Mouse (Mus musculus) kidney, embryonic 15.5 days (tissue): ENCODE results near the gene Ttc9b. TPM values are rescaled to one million over a fixed set of nuclear protein-coding genes. Genes with fewer than 3 reads are reported as not detected.
A peak's percentile ranks its signal among the peaks of the same experiment; 100 is the strongest.

ENCODE experiments used
- ATAC-seq: fragments of 200-750 bp; cut with Nextera tagmentation; replicated peaks from 2 replicates; pipeline ENCODE4 v1.8.0; 2017; ENCODE audit warnings: moderate TSS enrichment; ENCODE audit not compliant: low FRiP score
- H3K27ac ChIP-seq: fragments of 300-500 bp; sonication (generic); 2 replicates; pipeline ENCODE4 v1.5.1; 2015; ENCODE audit warnings: mild to moderate bottlenecking, inconsistent platforms
- H3K27me3 ChIP-seq: fragments of 300-500 bp; sonication (generic); 2 replicates; pipeline ENCODE4 v1.6.1; 2015; ENCODE audit warnings: inconsistent platforms
- H3K36me3 ChIP-seq: fragments of 300-500 bp; sonication (generic); 2 replicates; pipeline ENCODE4 v1.6.1; 2015; ENCODE audit warnings: inconsistent platforms
- H3K4me1 ChIP-seq: fragments of 300-500 bp; sonication (generic); 2 replicates; pipeline ENCODE4 v1.6.1; 2015; ENCODE audit warnings: inconsistent platforms
- H3K4me2 ChIP-seq: fragments of 300-500 bp; sonication (generic); 2 replicates; pipeline ENCODE4 v1.6.1; 2015; ENCODE audit warnings: moderate library complexity, mild to moderate bottlenecking, inconsistent platforms
- H3K4me3 ChIP-seq: fragments of 300-500 bp; sonication (generic); replicated peaks from 2 replicates; pipeline ENCODE4 v1.5.1; 2015; ENCODE audit warnings: mild to moderate bottlenecking, inconsistent platforms
- H3K9ac ChIP-seq: fragments of 300-500 bp; sonication (generic); 2 replicates; pipeline ENCODE4 v1.6.1; 2015; ENCODE audit warnings: mild to moderate bottlenecking, inconsistent platforms
- H3K9me3 ChIP-seq: fragments of 300-500 bp; sonication (generic); replicated peaks from 2 replicates; pipeline ENCODE4 v1.6.1; 2016; ENCODE audit warnings: inconsistent platforms
- WGBS: fragments of 180-500 bp; shearing (Covaris S2); methylation state at CpG from one replicate; pipeline ENCODE4 v1.1.7; 2015; ENCODE audit warnings: mixed read lengths; 5-methylcytosine and 5-hydroxymethylcytosine counted together
- polyA plus RNA-seq: library from polyadenylated mRNA; unstranded; fragments of >200 nt; fragmentation: Nextera tagmentation; extraction: Ambion mirVana; gene quantifications from 2 replicates; pipeline ENCODE4 v1.2.1, GENCODE M21; 2015

Gene Ttc9b
- polyA plus RNA-seq, 1 experiment from 2014 or later: 0.86 TPM

DNA sequence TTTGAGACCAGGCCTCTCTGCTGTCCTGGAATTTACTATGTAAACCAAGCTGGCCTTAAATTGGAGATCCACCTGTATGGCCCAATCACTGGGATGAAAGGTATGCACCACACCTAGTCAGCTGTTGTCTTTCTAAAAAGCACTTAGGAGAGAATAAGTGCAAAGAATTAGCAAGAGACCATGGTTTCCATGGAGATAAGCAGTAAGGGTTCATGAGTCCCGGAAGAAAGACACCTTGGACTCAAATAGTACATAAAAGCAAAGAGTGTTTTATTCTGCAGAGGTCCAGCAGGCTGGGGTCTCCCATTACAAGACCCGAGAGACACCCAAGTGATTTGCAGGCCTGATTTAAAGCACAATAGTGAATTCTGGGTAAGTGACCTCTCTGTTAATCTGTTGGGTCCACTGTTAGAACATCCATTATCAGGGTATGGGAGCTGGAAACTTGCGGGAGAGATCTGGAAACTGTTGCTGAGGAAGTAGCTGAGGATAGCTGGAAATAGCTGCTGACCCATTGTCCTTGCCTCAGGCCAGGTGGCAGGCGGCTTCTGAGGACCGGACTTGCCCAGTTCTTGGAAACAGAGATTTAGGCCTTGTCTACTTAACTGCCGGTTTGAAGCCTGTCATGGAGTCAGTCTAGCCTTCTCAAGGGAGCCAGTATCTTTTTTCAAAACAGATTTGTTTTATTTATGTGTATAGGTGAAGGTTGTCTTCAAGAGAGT lies 6.3 kb upstream of the Ttc9b start:
- Histone ChIP-seq H3K4me1 (peaks cover 6% of the 10 kb centered on the region; the same call in 1 of the 2 replicates), H3K9me3 (no peaks in the 10 kb centered on the region), H3K4me2 (no peak overlapping the region), H3K4me3 (no peak overlapping the region), H3K36me3 (no peaks in the 10 kb centered on the region), H3K9ac (no peak overlapping the region), H3K27ac (no peak overlapping the region), H3K27me3 (peaks cover 10% of the 10 kb centered on the region)
- 75% methylated on average over 6 of the region's 6 CpGs for WGBS
- no peak for ATAC-seq

GRCm38 (mm10) chr7:27649723-27650122 lies 4.0 kb upstream of the Ttc9b start:
- no peak for ATAC-seq
- peaks cover 33% of the 10 kb centered on the region for H3K27me3 ChIP-seq
- no peak overlapping the region for H3K4me3 ChIP-seq
- H3K27ac ChIP-seq: no peak overlapping the region
- no peaks in the 10 kb centered on the region for H3K36me3 ChIP-seq
- no peaks in the 10 kb centered on the region for H3K9me3 ChIP-seq
- no peak overlapping the region for H3K4me2 ChIP-seq
- no peak overlapping the region for H3K9ac ChIP-seq
- H3K4me1 ChIP-seq: peaks cover 15% of the 10 kb centered on the region
- 93% methylated on average over 11 of the region's 11 CpGs for WGBS

DNA sequence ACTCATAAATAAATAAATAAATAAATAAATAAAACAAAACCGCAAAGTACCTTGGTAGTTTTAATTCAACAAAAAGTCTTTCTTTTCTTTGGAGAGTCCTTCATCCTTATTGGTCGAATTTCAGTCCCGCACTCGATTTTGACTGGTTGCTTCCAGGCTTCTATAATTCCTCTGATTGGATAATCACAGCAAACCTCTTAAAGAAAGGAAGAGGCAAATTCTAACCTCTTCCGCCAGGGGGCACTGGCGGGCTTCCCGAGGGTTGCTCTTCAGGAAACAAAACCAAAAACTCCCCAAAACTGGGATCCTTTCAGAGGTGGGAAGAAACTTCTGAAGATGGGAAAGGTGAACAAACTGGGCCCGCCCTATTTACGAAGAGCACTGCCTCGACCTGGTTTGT lies 2.8 kb upstream of the Ttc9b start:
- peaks cover 15% of the 10 kb centered on the region for H3K4me1 ChIP-seq
- H3K4me3 ChIP-seq: peak overlapping the region; percentile 17; the same call in 1 of the 2 replicates
- H3K9ac ChIP-seq: no peak overlapping the region
- ATAC-seq: no peak
- no peaks in the 10 kb centered on the region for H3K9me3 ChIP-seq
- no peak overlapping the region for H3K27ac ChIP-seq
- WGBS: 5% methylated on average over 10 of the region's 10 CpGs
- peaks cover 45% of the 10 kb centered on the region for H3K27me3 ChIP-seq
- peak overlapping the region; percentile 31 for H3K4me2 ChIP-seq
- H3K36me3 ChIP-seq: no peaks in the 10 kb centered on the region

- ATAC-seq: no peak
- H3K9ac ChIP-seq: no peak overlapping the region
- peaks cover 13% of the 10 kb centered on the region for H3K36me3 ChIP-seq
- peaks cover 15% of the 10 kb centered on the region for H3K4me1 ChIP-seq
- H3K9me3 ChIP-seq: no peaks in the 10 kb centered on the region
- no peak overlapping the region for H3K4me3 ChIP-seq
- H3K27me3 ChIP-seq: peaks cover 83% of the 10 kb centered on the region
- no peak overlapping the region for H3K27ac ChIP-seq
- H3K4me2 ChIP-seq: no peak overlapping the region
- WGBS: 64% methylated on average over 20 of the region's 20 CpGs
These were observed 1.0 kb downstream of the Ttc9b start for GRCm38 (mm10) chr7:27654607-27655276.

DNA sequence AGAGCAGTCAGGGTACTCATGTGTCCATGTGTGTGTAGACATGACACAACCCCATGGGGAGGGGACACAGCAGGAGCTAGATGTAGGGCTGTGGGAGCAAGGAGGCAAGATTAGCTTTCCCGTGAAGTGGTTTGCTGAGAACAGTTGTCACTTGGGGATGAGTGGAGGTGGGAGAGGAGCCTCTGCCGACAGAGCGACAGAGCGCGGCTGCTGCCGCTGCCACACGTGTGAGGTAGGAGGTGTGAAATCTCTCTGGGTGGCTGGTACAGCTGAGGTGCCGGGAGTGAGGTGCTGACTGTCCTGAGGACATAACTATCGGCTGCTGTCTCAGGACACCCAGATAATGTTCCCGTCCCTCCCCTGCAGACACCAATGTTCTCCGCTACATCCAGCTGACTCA lies 1.8 kb downstream of the Ttc9b start:
- Histone ChIP-seq H3K4me3 (no peak overlapping the region), H3K4me2 (no peak overlapping the region), H3K9me3 (no peaks in the 10 kb centered on the region), H3K4me1 (peaks cover 11% of the 10 kb centered on the region), H3K27ac (no peak overlapping the region), H3K36me3 (peaks cover 14% of the 10 kb centered on the region), H3K9ac (no peak overlapping the region), H3K27me3 (peaks cover 84% of the 10 kb centered on the region)
- WGBS: 28% methylated on average over 11 of the region's 11 CpGs
- no peak for ATAC-seq

DNA sequence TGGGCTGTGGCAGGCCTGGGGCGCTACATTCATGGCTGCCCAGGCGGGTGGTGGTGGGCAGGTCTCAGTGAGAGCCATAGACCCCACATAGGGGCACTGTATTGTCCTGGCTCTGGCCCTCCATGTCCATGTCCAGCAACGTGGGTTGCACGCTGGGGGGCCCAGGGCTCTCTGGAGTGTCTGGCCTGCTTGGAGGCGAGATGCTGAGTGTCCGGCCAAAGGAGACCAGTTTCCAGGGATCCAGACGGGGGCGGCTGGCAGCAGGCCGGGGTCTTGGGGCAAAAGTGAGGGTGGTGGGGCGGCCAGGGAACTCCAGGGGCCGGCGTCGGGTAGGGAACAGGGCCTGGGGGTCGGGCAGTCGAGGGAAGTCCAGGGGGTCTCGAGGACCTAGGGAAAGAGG lies 2.9 kb downstream of the Ttc9b start:
- no peak overlapping the region for H3K4me2 ChIP-seq
- H3K36me3 ChIP-seq: peaks cover 22% of the 10 kb centered on the region
- H3K27ac ChIP-seq: no peak overlapping the region
- peaks cover 81% of the 10 kb centered on the region for H3K27me3 ChIP-seq
- no peak overlapping the region for H3K4me3 ChIP-seq
- 91% methylated on average over 16 of the region's 16 CpGs for WGBS
- ATAC-seq: no peak
- H3K4me1 ChIP-seq: peaks cover 9% of the 10 kb centered on the region
- no peaks in the 10 kb centered on the region for H3K9me3 ChIP-seq
- H3K9ac ChIP-seq: no peak overlapping the region

DNA sequence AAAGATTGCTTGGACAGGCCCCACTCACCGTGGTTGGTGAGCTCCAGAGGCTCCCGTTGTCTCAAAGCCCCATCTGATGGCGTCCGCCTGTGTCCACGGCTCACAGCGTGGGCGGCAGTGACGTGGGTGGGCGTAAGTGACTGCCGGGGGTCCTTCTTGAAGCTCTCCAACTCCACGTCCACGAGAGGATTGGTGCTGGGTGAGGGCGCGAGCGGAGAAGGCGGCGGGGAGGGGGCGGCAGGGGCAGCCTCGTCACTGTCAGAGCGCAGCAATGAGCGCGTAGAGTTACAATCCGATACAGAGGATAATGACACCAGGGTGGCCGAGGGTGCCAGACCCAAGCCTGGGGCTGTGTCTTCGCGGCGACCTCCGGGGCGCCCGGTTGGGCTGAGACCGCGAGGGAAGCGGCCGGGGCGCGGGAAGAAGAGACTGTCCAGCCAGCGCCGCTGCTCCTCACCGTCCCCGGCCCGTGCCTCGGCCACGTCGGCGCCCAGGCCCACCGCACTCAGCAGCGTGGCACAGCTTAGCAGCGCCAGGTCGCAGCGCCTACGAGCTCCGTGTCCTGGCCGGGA lies 4.2 kb downstream of the Ttc9b start:
- Histone ChIP-seq H3K27ac (no peak overlapping the region), H3K4me3 (0 out of 2 replicates have a peak overlapping the region, but pooled peaks have one; percentile 3), H3K9ac (no peak overlapping the region), H3K9me3 (no peaks in the 10 kb centered on the region), H3K27me3 (peaks cover 69% of the 10 kb centered on the region), H3K4me1 (peaks cover 9% of the 10 kb centered on the region), H3K36me3 (peaks cover 24% of the 10 kb centered on the region), H3K4me2 (peak overlapping the region; percentile 33)
- 25% methylated on average over 53 of the region's 53 CpGs for WGBS
- ATAC-seq: no peak

DNA sequence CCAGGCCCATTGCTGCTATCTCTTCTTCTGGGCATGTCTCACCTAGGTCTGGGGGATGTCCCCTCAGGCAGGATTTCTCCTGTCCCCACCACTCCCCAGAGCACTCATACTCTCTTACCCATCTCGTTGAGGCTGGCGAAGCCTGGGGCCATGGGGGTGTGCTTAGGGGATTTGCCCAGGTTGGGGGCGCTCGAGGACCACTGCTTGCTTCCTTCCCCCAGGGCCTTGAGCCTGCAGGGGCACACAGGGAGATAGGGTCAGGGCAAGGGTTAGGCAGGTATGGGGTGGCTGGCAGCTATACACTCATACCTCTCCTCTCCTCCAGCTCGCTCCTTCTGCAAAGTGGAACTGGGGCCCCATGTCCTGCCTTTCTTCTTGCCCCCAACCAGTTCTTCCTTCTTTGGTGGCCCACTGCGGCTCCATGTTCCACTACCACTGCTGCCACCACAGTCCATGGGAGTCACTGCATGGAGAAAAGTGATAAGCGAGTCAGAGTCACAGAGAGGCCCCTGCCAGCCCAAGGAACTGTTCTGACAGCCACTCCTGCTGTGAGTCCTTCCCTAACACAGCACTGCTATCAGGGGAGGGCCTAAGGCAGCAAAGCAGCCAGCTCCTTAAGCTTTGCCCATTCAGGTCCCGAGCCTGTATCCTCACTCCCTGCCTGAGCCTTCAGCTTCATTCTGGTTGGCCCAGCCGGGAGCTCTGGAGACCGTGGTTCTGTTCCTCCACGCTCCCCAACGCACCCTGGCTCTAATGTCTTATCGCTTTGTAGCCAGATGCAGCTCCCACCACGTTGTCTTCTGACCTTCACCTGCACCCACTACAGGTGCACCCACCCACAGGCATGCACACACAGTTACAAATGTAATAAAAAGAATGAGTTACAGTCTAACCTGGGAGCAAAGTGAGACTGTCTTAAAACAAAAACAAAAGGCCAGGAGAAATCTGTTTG lies 5.3 kb downstream of the Ttc9b start:
- Histone ChIP-seq H3K4me2 (no peak overlapping the region), H3K27me3 (peaks cover 58% of the 10 kb centered on the region), H3K27ac (no peak overlapping the region), H3K9ac (no peak overlapping the region), H3K4me3 (no peak overlapping the region), H3K9me3 (no peaks in the 10 kb centered on the region), H3K36me3 (peaks cover 26% of the 10 kb centered on the region), H3K4me1 (peaks cover 3% of the 10 kb centered on the region)
- 60% methylated on average over 14 of the region's 14 CpGs for WGBS
- no peak for ATAC-seq

- Histone ChIP-seq H3K27me3 (peaks cover 28% of the 10 kb centered on the region), H3K9me3 (no peaks in the 10 kb centered on the region), H3K4me1 (no peaks in the 10 kb centered on the region), H3K9ac (no peak overlapping the region), H3K36me3 (peaks cover 35% of the 10 kb centered on the region), H3K27ac (no peak overlapping the region), H3K4me2 (no peak overlapping the region), H3K4me3 (no peak overlapping the region)
- 89% methylated on average over 4 of the region's 4 CpGs for WGBS
- ATAC-seq: no peak
These were observed 8.3 kb downstream of the Ttc9b start for GRCm38 (mm10) chr7:27662038-27662437.

DNA sequence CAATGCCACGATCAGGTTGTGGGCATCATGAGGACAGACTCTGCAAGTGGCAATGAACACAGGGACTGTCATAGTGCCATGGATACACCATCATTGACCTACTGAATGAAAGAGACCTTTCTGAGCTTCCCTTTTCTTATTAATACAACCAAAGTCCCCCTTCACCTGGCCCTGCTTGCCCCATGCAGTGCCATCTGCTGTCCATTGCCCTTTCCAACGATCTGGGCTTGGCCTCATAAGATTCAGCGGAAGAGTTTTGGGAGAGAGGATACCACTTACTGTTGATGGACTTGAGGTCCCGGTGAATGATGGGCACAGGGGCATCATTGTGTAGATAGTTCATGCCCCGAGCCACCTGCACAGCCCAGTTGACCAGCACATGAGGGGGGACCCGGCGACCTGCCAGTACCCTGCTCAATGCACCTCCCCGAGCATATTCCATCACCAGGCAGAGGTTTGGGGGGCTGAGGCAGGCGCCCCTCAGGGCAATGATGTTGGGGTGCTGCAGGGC lies 19.4 kb downstream of the Ttc9b start:
- no peaks in the 10 kb centered on the region for H3K27me3 ChIP-seq
- peaks cover 27% of the 10 kb centered on the region for H3K36me3 ChIP-seq
- no peaks in the 10 kb centered on the region for H3K9me3 ChIP-seq
- ATAC-seq: peak; percentile 12; the same call in 1 of the 2 replicates
- peaks cover 31% of the 10 kb centered on the region for H3K4me1 ChIP-seq
- peak overlapping the region; percentile 94 for H3K4me2 ChIP-seq
- H3K9ac ChIP-seq: peak overlapping the region; percentile 76
- H3K4me3 ChIP-seq: peak overlapping the region; percentile 83
- 58% methylated on average over 9 of the region's 9 CpGs for WGBS
- H3K27ac ChIP-seq: no peak overlapping the region

DNA sequence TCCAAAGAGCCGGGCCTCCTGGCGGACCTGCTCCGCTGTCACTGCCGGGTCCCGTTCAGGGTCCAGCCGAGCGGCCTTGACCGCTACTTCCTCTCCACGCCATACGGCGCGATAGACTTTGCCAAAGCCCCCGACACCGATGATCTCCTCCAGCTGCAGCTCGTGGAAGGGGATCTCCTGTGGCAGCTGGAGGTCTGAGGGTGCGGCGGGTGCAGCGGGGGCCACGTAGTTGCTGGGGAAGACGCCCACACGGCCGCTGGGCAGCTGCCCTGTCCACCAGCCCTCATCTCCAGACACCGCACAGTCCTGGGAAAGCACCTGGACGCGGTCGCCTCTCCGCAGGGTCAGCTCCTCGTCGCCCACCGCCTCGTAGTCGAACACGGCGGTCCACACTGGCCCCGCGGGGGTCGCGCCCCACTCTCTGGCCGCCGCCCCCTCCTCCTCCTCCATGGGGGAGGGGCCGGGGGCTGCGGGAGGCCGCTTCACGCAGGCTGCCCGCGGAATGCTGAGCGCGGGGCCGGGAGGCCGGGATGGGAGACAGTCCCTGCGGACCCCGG lies 19.9 kb downstream of the Ttc9b start:
- H3K27ac ChIP-seq: peak overlapping the region; percentile 94; the same call in 1 of the 2 replicates
- H3K4me3 ChIP-seq: peak overlapping the region; percentile 83
- peak overlapping the region; percentile 76 for H3K9ac ChIP-seq
- WGBS: 1% methylated on average over 51 of the region's 52 CpGs
- H3K4me2 ChIP-seq: peak overlapping the region; percentile 94
- ATAC-seq: peak; percentile 27
- H3K27me3 ChIP-seq: no peaks in the 10 kb centered on the region
- peaks cover 31% of the 10 kb centered on the region for H3K4me1 ChIP-seq
- no peaks in the 10 kb centered on the region for H3K9me3 ChIP-seq
- H3K36me3 ChIP-seq: peaks cover 22% of the 10 kb centered on the region
